Mouse (Mus musculus) intestine, postnatal 0 days (tissue): ENCODE data around the gene Lrrc20. TPM values are rescaled to one million over a fixed set of nuclear protein-coding genes. Genes with fewer than 3 reads are reported as not detected.
A peak's percentile ranks its signal among the peaks of the same experiment; 100 is the strongest.
"Not testable (repeated sequence)": the region's sequence is repeated elsewhere in the genome, so short reads cannot be mapped to it uniquely, and the experiment has no call there.

ENCODE experiments used
- ATAC-seq: fragments of 200-750 bp; cut with Nextera tagmentation; 2 replicates; pipeline ENCODE4 v1.8.0; 2017; ENCODE audit warnings: mild to moderate bottlenecking, moderate TSS enrichment, moderate library complexity
- H3K27ac ChIP-seq: fragments of 300-500 bp; sonication (generic); 2 replicates; pipeline ENCODE4 v1.5.1; 2014; ENCODE audit warnings: mild to moderate bottlenecking, low read depth, low read length, moderate library complexity
- H3K27me3 ChIP-seq: fragments of 300-500 bp; sonication (generic); replicated peaks from 2 replicates; pipeline ENCODE4 v1.6.1; 2014; ENCODE audit warnings: low read length, mixed read lengths; ENCODE audit not compliant: control insufficient read depth, insufficient read depth
- H3K36me3 ChIP-seq: fragments of 300-500 bp; sonication (generic); 2 replicates; pipeline ENCODE4 v1.6.1; 2014; ENCODE audit warnings: mild to moderate bottlenecking, moderate library complexity; ENCODE audit not compliant: control insufficient read depth, insufficient read depth
- H3K4me1 ChIP-seq: fragments of 300-500 bp; sonication (generic); replicated peaks from 2 replicates; pipeline ENCODE4 v1.6.1; 2014; ENCODE audit warnings: antibody characterized with exemption, low read length, mixed read lengths; ENCODE audit not compliant: control insufficient read depth, insufficient read depth
- H3K4me2 ChIP-seq: fragments of 300-500 bp; sonication (generic); replicated peaks from 2 replicates; pipeline ENCODE4 v1.6.1; 2014; ENCODE audit warnings: low read depth, mild to moderate bottlenecking, moderate library complexity
- H3K4me3 ChIP-seq: fragments of 300-500 bp; sonication (generic); 2 replicates; pipeline ENCODE4 v1.5.1; 2014; ENCODE audit warnings: low read depth, low read length
- H3K9ac ChIP-seq: fragments of 300-500 bp; sonication (generic); 2 replicates; pipeline ENCODE4 v1.6.1; 2014; ENCODE audit warnings: mild to moderate bottlenecking, low read depth, low read length
- H3K9me3 ChIP-seq: fragments of 300-500 bp; sonication (generic); 2 replicates; pipeline ENCODE4 v1.6.1; 2016; ENCODE audit warnings: mixed run types; ENCODE audit not compliant: control insufficient read depth
- CTCF ChIP-seq: sonication (generic); IDR thresholded peaks from 2 replicates; pipeline ENCODE4 v1.5.1; 2016; ENCODE audit warnings: low read depth, mild to moderate bottlenecking, control low read depth, antibody characterized with exemption, moderate library complexity
- WGBS: fragments of 180-500 bp; shearing (Covaris S2); extraction: QIAGEN DNeasy Blood & Tissue Kit; methylation state at CpG from one replicate; pipeline ENCODE4 v1.1.7; 2014; 5-methylcytosine and 5-hydroxymethylcytosine counted together
- polyA plus RNA-seq: library from polyadenylated mRNA; unstranded; fragments of >200 nt; fragmentation: Nextera tagmentation; extraction: Ambion mirVana; gene quantifications from 2 replicates; pipeline ENCODE4 v1.2.1, GENCODE M21; 2015

Gene Lrrc20
- polyA plus RNA-seq, 1 experiment from 2014 or later: 3.3 TPM

GRCm38 (mm10) chr10:61451463-61451930 lies 24.1 kb upstream of the Lrrc20 start:
- Histone ChIP-seq H3K36me3 (peaks cover 9% of the 10 kb centered on the region; the same call in 1 of the 2 replicates), H3K9me3 (no peaks in the 10 kb centered on the region), H3K27ac (peak overlapping the region; percentile 85), H3K4me2 (peak overlapping the region; percentile 69), H3K27me3 (no peaks in the 10 kb centered on the region), H3K9ac (peak overlapping the region; percentile 88), H3K4me3 (peak overlapping the region; percentile 90), H3K4me1 (peaks cover 8% of the 10 kb centered on the region)
- peak; percentile 46 for ATAC-seq
- no peak for TF ChIP-seq CTCF
- WGBS: 1% methylated on average over 8 of the region's 8 CpGs

- H3K4me3 ChIP-seq: peak overlapping the region; percentile 90
- H3K4me1 ChIP-seq: peaks cover 8% of the 10 kb centered on the region
- peak overlapping the region; percentile 88 for H3K9ac ChIP-seq
- WGBS: under 1% methylated on average over 38 of the region's 62 CpGs
- H3K27me3 ChIP-seq: no peaks in the 10 kb centered on the region
- ATAC-seq: peak; percentile 21
- H3K36me3 ChIP-seq: peaks cover 9% of the 10 kb centered on the region; the same call in 1 of the 2 replicates
- H3K4me2 ChIP-seq: peak overlapping the region; percentile 69
- TF ChIP-seq CTCF: peak; percentile 34; the same call in 1 of the 2 replicates
- H3K9me3 ChIP-seq: no peaks in the 10 kb centered on the region
- peak overlapping the region; percentile 85 for H3K27ac ChIP-seq
These were observed 23.5 kb upstream of the Lrrc20 start for GRCm38 (mm10) chr10:61451931-61452617.

GRCm38 (mm10) chr10:61452645-61453044 lies 23.0 kb upstream of the Lrrc20 start, which contains the start of gene Eif4ebp2:
Gene Eif4ebp2 (minus strand): TSS chr10:61452661.
- Histone ChIP-seq H3K36me3 (peaks cover 9% of the 10 kb centered on the region; the same call in 1 of the 2 replicates), H3K4me3 (peak within 1 kb of the TSS; percentile 90), H3K27ac (peak within 1 kb of the TSS; percentile 85), H3K4me2 (peak within 1 kb of the TSS; percentile 69), H3K9ac (peak within 1 kb of the TSS; percentile 88), H3K9me3 (no peaks in the 10 kb centered on the region), H3K27me3 (no peaks in the 10 kb centered on the region), H3K4me1 (peaks cover 6% of the 10 kb centered on the region)
- ATAC-seq: peak; percentile 96
- no peak for TF ChIP-seq CTCF
- under 1% methylated on average over 35 of the region's 36 CpGs for WGBS

- ATAC-seq, H3K36me3 ChIP-seq, H3K27me3 ChIP-seq, H3K4me3 ChIP-seq, H3K27ac ChIP-seq, H3K9ac ChIP-seq, H3K9me3 ChIP-seq, H3K4me2 ChIP-seq, H3K4me1 ChIP-seq: not testable (repeated sequence)
- 75% methylated on average over 3 of the region's 3 CpGs for WGBS
These were observed 22.4 kb upstream of the Lrrc20 start for GRCm38 (mm10) chr10:61453171-61453570.

- Histone ChIP-seq H3K4me3 (no peak overlapping the region), H3K4me1 (no peaks in the 10 kb centered on the region), H3K36me3 (no peaks in the 10 kb centered on the region), H3K27me3 (no peaks in the 10 kb centered on the region), H3K4me2 (no peak overlapping the region), H3K9ac (no peak overlapping the region), H3K27ac (no peak overlapping the region), H3K9me3 (no peaks in the 10 kb centered on the region)
- no peak for ATAC-seq
- 63% methylated on average over 3 of the region's 3 CpGs for WGBS
- no peak for TF ChIP-seq CTCF
These were observed 18.4 kb upstream of the Lrrc20 start for GRCm38 (mm10) chr10:61457182-61457581.

GRCm38 (mm10) chr10:61465009-61465408 lies 10.6 kb upstream of the Lrrc20 start:
- no peak overlapping the region for H3K9ac ChIP-seq
- no peak overlapping the region for H3K4me2 ChIP-seq
- H3K27ac ChIP-seq: no peak overlapping the region
- no peaks in the 10 kb centered on the region for H3K9me3 ChIP-seq
- TF ChIP-seq CTCF: no peak
- H3K36me3 ChIP-seq: no peaks in the 10 kb centered on the region
- no peak for ATAC-seq
- H3K4me3 ChIP-seq: no peak overlapping the region
- 57% methylated on average over 4 of the region's 4 CpGs for WGBS
- no peaks in the 10 kb centered on the region for H3K4me1 ChIP-seq
- no peaks in the 10 kb centered on the region for H3K27me3 ChIP-seq
